ENCODE assay signal across 19 mouse cellular contexts in genomic region chr1:89026040-89026439, GRCm38 (mm10). TPM values are rescaled to one million over a fixed set of nuclear protein-coding genes. Genes with fewer than 3 reads are reported as not detected.
DNase-seq lines count a peak whose midpoint lies in the region; ATAC-seq lines count a peak whose summit lies in the region.
"Had no signal": no experiment of that assay in that cellular context is flagged by ENCODE, and none has a peak within 500 bp of the region (broad histone marks: within the 10 kb centered on the region; RNA-seq: fewer than 3 reads in every experiment).

No protein-coding gene starts in this region.

- no peak for DNase-seq in lung, adult 18-20 months
- DNase-seq in kidney, adult 8-10 months: peak; percentile 81 to 91
- peak; percentile 69 to 90 for DNase-seq in kidney, postnatal 36 days
- no peak for DNase-seq in left cerebral cortex, adult 18-20 months (ENCODE audit: low spot score in 2 of 2)
- no peak for DNase-seq in cerebellum, adult 11-12 months
- DNase-seq: adrenal gland, adult 2 months; cerebellum, adult 18-20 months; layer of hippocampus, postnatal 36 days; left cerebral cortex, postnatal 4 days; lung, adult 2 months; midbrain, embryonic 14.5 days; right cerebral cortex, postnatal 4 days; thymus, postnatal 25 days had no signal

- 0 out of 2 replicates have a peak, but pooled peaks have one; percentile 26 for ATAC-seq in lung, embryonic 16.5 days (ENCODE audit: low read depth)
- no peak for ATAC-seq in monocyte, adult 5-6 weeks (replicated peaks; ENCODE audit: insufficient number of reproducible peaks, low FRiP score, low TSS enrichment, poor library complexity, severe bottlenecking)

- 52% methylated on average over 1 of the region's 1 CpGs for WGBS in lung, embryonic 16.5 days

- H3K9ac ChIP-seq in lung, embryonic 16.5 days (ENCODE audit: low read length): no peak overlapping the region
- H3K9ac ChIP-seq: embryonic facial prominence, embryonic 15.5 days; heart, embryonic 15.5 days; neural tube, embryonic 12.5 days had no signal

- no peaks in the 10 kb centered on the region for H3K36me3 ChIP-seq in lung, embryonic 16.5 days (ENCODE audit: control insufficient read depth, insufficient read depth, low read length)
- H3K36me3 ChIP-seq: embryonic facial prominence, embryonic 15.5 days; heart, embryonic 15.5 days; hindbrain, embryonic 10.5 days; neural tube, embryonic 12.5 days had no signal

- no peak overlapping the region for H3K4me2 ChIP-seq in lung, embryonic 16.5 days (ENCODE audit: low read depth, low read length)
- H3K4me2 ChIP-seq: embryonic facial prominence, embryonic 15.5 days; heart, embryonic 15.5 days; neural tube, embryonic 12.5 days had no signal

- no peaks in the 10 kb centered on the region for H3K27me3 ChIP-seq in lung, embryonic 16.5 days (ENCODE audit: control insufficient read depth, insufficient read depth, low read depth, low read length)
- H3K27me3 ChIP-seq: embryonic facial prominence, embryonic 15.5 days; heart, embryonic 15.5 days; neural tube, embryonic 12.5 days had no signal

- H3K9me3 ChIP-seq in lung, embryonic 16.5 days (ENCODE audit: control insufficient read depth, low read length): no peaks in the 10 kb centered on the region
- H3K9me3 ChIP-seq: embryonic facial prominence, embryonic 15.5 days; heart, embryonic 15.5 days; hindbrain, embryonic 10.5 days; neural tube, embryonic 12.5 days had no signal

- H3K4me1 ChIP-seq in lung, embryonic 16.5 days (replicated peaks; ENCODE audit: control insufficient read depth, insufficient read depth, low read length): peaks cover 4% of the 10 kb centered on the region; the same call in 1 of the 2 replicates
- H3K4me1 ChIP-seq: hindbrain, embryonic 10.5 days had no signal

- H3K27ac ChIP-seq in lung, embryonic 16.5 days (ENCODE audit: low read length): no peak overlapping the region
- H3K27ac ChIP-seq: embryonic facial prominence, embryonic 15.5 days; heart, embryonic 15.5 days; hindbrain, embryonic 10.5 days; neural tube, embryonic 12.5 days had no signal

- no peak overlapping the region for H3K4me3 ChIP-seq in lung, embryonic 16.5 days (ENCODE audit: low read length)
- H3K4me3 ChIP-seq: embryonic facial prominence, embryonic 15.5 days; heart, embryonic 15.5 days; hindbrain, embryonic 10.5 days; neural tube, embryonic 12.5 days had no signal

RNA-seq across cellular contexts. Expression of gene Sh3bp4, which starts 44.2 kb away (rescaled TPM):
- 26.4 and 27.8 TPM in 2 replicates for polyA plus RNA-seq in lung, embryonic 16.5 days (2015; fragmentation: Nextera tagmentation; extraction: Ambion mirVana)
- total RNA-seq in left cerebral cortex, adult 18-20 months (2021): 10 to 100 TPM; 17.6 to 20.4 TPM
- total RNA-seq in monocyte, adult 5-6 weeks (2017): 0.97 to 2.0 TPM (median 1.3 TPM) in 3 replicates

Comparison
In these comparisons a context has a peak if more than half of its experiments do, and no peak if none do; other contexts are left out.
1. DNase-seq: peak in kidney, adult 8-10 months (2 of 2) and kidney, postnatal 36 days (2 of 2); none in lung, adult 18-20 months (0 of 2), left cerebral cortex, adult 18-20 months (0 of 2) and cerebellum, adult 11-12 months (single experiment).